Mouse (Mus musculus) kidney, postnatal 4 days (tissue): ENCODE data around the gene Il11.

Experiments used
- DNase-seq, 2 experiments: peaks; one replicate each; pipeline ENCODE4 v3.0.0; 2021; ENCODE audit warnings: mixed read lengths in 2 of 2

Gene Il11

GRCm38 (mm10) chr7:4788499-4789435 lies 6.1 kb upstream of the Il11 start:
- peak; percentile 78 to 87 for DNase-seq

DNA sequence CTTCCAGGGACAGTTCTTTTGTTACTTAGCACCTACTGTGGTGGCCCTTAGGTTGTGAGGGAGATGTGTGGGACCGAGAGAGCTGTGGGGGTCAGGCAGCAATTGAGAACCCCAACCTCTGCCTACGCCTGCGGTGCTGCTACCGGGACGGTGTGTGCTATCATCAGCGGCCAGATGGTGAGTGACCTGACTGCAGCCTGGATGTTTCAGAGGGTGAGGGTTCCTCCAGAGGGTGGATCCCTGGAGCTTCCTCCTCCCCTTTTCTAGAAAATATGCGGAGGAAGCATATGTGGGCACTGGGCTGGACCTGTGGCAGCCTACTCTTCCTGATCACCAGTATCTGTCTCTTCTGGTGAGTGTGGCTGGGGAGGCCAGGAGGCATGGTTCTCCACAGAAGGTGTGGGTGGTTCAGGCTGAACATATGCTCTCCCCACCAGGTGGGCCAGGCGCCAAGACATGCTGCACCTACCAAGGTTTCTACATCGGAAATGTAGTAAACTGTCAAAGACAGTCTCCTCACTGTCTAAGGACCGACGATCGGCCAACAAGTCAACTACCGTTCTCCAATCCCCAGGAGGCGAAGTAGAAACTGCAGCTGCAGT lies 1.1 kb upstream of the Il11 start:
- DNase-seq, result no peak

- no peak for DNase-seq
Observed at GRCm38 (mm10) chr7:4782130-4782529, 529 bp downstream of the Il11 start.

GRCm38 (mm10) chr7:4779921-4780320 lies 2.7 kb downstream of the Il11 start:
- DNase-seq, result no peak

- DNase-seq, result no peak
Observed at GRCm38 (mm10) chr7:4777851-4778637, 4.6 kb downstream of the Il11 start.

DNA sequence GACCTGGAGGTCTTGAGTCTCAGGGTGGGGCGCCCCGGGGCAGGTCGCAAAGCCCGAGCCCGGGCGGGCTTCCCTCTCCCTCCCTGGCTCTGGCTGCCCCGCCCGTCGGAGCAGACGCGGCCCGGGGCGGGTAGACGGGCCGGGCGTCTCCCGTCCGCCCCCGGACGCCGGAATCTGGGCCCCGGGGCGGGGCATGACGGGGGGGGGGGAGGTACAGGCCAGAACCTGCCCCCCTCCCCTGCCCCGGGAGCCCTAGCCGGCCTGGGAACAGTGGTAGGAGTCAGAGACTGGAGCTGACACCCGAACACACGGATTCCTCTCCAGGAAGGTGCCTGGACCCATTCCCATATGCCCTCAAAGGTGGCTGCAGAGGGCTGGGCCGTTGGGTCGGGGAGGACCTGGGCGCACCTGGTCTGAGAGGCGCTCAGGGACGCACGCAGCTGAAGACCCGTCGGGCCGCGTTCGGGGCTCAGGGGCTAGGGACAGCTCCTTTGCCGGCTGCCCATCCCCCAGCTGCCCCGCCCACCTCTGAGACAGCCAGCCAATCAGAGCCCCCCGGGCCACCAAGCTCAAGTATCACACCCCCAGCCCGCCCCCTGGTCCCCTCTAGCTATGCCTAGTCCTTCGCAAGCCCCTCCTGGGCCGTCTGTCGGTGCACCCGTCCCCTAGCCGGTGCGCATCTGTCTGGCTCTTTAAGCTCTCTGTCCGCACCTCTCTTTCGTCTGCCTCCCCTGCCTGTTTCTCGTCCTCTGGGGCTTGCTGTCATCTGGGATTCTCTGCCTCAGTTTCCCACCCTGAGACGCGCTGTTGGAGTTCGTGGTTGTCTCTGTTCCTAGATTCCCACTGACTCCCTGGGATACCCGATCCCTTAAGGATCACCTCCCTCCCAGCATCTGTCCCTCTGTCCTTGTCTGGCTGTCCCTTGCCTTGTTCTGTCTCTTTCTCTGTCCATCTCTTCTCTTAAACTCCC lies 5.5 kb downstream of the Il11 start:
- peak; percentile 87 to 92 for DNase-seq

DNA sequence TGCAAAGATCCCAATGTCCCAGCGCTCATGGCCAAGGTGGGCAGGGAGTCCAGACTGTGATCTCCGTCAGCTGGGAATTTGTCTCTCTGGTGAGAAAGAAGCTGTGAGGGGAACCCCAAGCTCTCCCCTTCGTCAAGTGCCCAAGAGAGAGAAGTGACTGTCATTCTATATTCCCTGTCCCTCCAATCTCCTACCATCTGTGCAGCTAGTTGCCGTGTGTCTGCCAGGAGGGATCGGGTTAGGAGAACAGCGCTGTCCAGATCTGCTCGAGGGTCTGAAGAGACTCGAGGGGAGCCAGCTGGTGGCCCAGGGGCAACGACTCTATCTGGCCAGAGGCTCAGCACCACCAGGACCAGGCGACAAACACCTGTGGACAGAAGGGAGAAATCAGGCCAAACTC lies 6.5 kb downstream of the Il11 start:
- no peak for DNase-seq

GRCm38 (mm10) chr7:4771202-4771601 lies 11.5 kb downstream of the Il11 start, which contains the start of gene Fam71e2:
Gene Fam71e2, minus strand, starts transcription at chr7:4771302.
- no peak for DNase-seq

- DNase-seq, result no peak
Observed at GRCm38 (mm10) chr7:4764946-4765710, 17.5 kb downstream of the Il11 start.

GRCm38 (mm10) chr7:4759670-4760069 lies 23.0 kb downstream of the Il11 start:
- no peak for DNase-seq

DNA sequence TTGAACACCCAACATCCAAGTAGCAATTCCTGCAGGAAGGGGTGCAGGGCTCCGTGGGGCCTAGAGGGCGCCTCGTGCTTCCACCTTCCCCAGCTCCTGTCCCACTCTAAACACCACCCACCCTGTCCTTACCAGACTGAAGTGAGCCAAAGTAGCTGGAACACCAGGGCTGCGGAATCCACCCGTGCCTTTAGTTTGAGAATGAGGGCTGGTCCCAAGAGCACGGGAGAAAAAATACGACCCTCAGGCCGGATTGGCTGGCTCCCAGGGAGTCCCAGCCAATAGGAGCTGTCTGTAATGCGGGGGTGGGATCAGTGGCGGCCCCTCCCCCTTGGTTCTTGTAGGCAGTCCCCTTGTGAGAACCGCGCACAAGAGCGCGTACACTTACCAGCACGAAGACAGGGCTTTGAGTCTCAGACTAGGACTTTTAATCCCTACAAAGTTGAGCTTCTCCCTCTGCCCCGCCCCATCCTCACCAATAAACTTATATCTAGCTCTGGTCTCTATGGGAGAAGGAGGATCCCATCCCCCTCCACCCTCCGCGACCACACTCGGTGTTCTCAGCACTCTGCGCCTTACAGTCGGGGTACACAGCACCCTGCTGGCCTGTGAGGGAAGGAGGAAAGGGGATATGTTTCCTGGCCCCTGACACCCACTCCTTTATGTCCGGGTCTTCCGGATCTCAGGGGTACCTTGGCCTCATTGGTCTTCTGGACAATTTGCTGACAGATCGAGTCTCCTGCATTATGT lies 29.7 kb downstream of the Il11 start, which contains the start of gene Cox6b2:
Gene Cox6b2, minus strand, starts transcription at position 274 of the 750 bp plus-strand sequence.
- peak; percentile 95 to 97 for DNase-seq

GRCm38 (mm10) chr7:4751971-4752820 lies 30.5 kb downstream of the Il11 start:
- peak; percentile 83 to 87 for DNase-seq

- no peak for DNase-seq
Observed at GRCm38 (mm10) chr7:4749169-4749568, 33.5 kb downstream of the Il11 start.

- DNase-seq, result no peak
Observed at GRCm38 (mm10) chr7:4748321-4748720, 34.3 kb downstream of the Il11 start.

DNA sequence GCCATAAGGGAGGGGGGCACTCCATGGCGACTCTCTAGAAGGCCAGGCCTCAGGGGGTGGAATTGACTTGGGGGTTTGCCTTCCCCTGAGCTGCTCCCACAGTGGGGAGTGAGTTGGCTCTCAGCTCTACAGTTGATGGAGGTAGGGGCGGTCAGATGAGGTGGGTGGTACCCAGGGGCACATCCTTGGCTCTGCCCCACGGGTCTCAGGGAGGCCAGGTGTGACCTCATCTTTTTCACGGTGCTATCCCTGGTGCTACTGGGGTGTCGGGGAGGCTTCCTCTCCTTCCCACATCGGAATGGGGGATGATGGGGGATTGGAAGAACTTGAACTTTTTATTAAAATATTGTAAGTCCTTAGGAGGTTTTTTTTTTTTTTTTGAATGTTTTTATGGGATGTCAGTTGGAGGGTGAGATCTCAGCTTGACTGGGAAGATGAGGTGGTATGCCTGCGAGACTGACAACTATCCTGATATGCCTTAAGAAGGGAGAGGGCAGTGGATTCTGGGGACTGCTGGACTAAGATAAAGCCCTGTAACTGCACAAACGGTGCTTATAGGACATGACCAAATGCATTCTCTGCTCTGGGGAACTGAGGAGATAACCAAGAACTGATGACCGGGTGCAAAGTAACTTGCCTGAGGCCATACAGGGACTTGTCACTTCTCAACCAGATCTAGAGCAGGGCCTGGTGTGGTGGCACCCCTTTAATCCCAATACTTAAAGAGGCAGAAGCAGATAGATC lies 35.3 kb downstream of the Il11 start:
- DNase-seq, result no peak

- DNase-seq, result no peak
Observed at GRCm38 (mm10) chr7:4746326-4746980, 36.2 kb downstream of the Il11 start.

DNA sequence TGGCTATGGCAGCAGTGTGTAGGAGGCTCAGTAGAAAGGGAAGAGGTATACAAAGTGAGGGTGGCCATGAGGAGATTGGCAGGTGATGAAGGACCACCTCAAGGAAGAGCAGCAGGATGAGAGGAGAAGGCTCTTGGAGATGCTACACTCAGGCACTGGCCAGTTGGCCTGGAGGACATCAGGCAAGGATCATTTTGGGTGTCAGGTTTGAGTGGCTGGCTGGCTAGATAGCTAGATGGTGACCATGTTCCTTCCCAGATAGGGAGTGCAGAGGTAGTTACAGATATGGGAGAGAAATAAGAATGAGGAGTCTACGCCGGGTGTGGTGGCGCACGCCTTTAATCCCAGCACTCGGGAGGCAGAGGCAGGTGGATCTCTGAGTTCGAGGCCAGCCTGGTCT lies 37.8 kb downstream of the Il11 start:
- DNase-seq, result no peak

GRCm38 (mm10) chr7:4743354-4743753 lies 39.3 kb downstream of the Il11 start:
- peak in 1 of 2 experiments; percentile 41 for DNase-seq
